Mouse (Mus musculus) embryonic fibroblast, embryonic 13.5 days (primary cell): ENCODE measurements at regions not wholly inside any gene's neighbourhood (a gene's known extent, or its start where the extent isn't known, plus 50 kb on each side); places are given as distances from the start of the nearest gene placed in this dataset.

Experiments
- H3K27ac ChIP-seq: 2 replicates; pipeline ENCODE4 v1.5.1; 2012; ENCODE audit warnings: low read length, control low read depth, inconsistent platforms; ENCODE audit not compliant: insufficient read depth
- H3K4me1 ChIP-seq: 2 replicates; pipeline ENCODE4 v1.6.1; 2011; ENCODE audit warnings: low read length; ENCODE audit not compliant: control insufficient read depth, insufficient read depth
- H3K4me3 ChIP-seq: 2 replicates; pipeline ENCODE4 v1.5.1; 2011; ENCODE audit warnings: mild to moderate bottlenecking, control low read depth, low read length; ENCODE audit not compliant: insufficient read depth
- CTCF ChIP-seq: IDR thresholded peaks from 2 replicates; pipeline ENCODE4 v1.5.1; 2011; ENCODE audit warnings: mild to moderate bottlenecking, control low read depth, low read length, moderate library complexity, borderline replicate concordance; ENCODE audit not compliant: insufficient read depth
- POLR2A ChIP-seq: IDR thresholded peaks from 2 replicates; pipeline ENCODE4 v1.6.1; 2011; ENCODE audit warnings: low read depth, mild to moderate bottlenecking, control low read depth, low read length, moderate library complexity

DNA sequence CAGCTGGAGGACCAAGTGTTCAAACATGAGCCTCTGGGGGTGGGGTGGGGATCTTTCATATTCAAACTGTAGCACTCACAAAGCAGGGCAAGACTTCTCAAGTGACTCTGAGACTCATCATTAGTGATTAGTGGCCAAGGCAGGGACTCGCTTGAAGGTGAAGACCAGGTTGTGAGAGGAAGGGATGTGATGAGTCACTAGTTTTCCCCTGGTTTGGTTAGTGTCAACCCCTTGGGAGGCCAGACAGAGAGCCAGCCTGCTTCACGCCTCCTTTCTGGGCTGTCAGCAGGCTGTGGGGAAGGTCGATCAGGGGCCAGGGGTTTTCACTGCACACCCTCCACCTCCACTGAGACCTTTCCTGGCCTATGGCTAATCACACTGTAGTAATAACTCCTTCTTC lies 65.2 kb downstream of the Slc30a10 start:
- H3K4me3 ChIP-seq = no peak overlapping the region
- peaks cover 3% of the 10 kb centered on the region; the same call in 1 of the 2 replicates for H3K4me1 ChIP-seq
- no peak overlapping the region for H3K27ac ChIP-seq
- no peak for TF ChIP-seq CTCF
- no peak for TF ChIP-seq POLR2A

DNA sequence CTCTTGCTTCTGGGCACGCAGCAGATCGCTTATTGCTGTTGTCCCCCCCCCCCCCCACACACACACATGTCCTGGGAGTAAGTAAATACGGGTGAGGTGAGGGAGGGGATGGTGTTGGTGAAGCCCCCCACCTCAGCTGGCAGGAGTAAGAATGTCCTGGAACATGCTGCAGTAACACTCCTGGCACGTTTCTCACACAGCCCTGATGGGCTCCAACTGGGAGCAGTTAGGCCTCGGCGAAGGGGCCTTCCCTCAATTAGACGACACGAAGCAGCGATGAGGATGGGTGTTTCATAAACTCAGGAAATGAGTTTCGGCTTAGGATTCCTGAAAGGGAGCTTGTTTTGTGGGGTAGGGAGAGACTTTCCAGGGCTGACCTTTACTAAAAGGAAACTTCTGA lies 69.4 kb downstream of the Slc30a10 start:
- Histone ChIP-seq H3K4me1 (peaks cover 3% of the 10 kb centered on the region; the same call in 1 of the 2 replicates), H3K27ac (no peak overlapping the region), H3K4me3 (no peak overlapping the region)
- no peak for TF ChIP-seq CTCF
- TF ChIP-seq POLR2A = no peak

DNA sequence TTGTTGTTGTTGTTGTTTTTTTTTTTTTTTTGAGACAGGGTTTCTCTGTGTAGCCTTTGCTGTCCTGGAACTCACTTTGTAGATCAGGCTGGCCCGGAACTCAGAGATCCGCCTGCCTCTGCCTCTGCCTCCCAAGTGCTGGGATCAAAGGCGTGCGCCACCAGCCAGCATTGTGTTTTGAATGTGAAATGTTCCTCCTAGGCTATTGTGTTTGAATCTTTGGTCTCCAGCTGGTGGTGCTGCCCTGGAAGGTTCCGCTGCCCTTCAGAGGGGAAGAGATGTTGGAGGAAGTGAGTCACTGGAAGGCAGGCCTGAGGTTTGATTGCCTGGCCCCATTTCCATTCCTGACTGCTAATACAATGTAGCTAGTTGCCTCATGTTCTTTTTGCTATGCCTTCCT lies 78.8 kb downstream of the Slc30a10 start:
- Histone ChIP-seq H3K4me1 (no peaks in the 10 kb centered on the region), H3K4me3 (no peak overlapping the region), H3K27ac (no peak overlapping the region)
- TF ChIP-seq CTCF (no peak), POLR2A (no peak)

DNA sequence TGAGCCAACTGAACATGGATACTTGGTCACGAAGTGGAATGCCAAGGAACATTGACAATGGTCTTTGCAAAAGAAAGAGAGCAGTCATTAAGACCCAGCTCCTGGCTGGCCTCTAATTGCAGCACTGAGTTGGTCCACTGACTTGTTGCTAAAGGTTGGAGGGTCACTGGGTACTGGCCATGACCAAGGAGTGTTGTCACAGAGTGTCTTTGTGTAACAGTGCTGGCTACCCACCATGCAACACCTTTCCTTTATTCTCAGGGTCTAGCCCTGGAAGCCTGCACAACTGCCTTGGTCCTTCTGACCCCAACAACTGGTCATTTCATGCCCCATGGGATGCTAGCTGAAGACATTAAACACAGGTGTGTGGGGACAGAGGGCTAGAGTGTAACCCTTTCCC lies 79.5 kb downstream of the Slc30a10 start:
- no peaks in the 10 kb centered on the region for H3K4me1 ChIP-seq
- no peak overlapping the region for H3K4me3 ChIP-seq
- TF ChIP-seq POLR2A (no peak), CTCF (no peak)
- H3K27ac ChIP-seq = no peak overlapping the region

DNA sequence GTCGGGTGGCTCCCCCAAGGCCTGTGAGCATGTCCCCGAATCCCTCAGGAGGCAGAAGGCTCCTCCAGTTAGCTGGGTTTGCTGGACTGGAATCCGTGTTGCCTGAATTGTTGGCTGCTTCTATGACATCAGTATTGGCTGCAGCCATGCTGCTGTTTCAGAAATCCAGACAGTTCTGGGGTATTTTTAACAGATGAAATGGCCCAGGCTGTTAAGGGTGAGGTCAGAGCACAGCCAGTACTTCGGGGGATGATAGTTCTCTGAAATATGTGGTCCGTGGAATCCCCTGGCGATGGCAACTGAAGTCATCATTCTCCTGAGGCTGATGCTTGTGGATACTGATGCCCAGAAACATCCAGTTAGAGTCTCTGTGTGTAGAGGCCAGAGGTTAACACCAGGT lies 80.7 kb downstream of the Slc30a10 start:
- H3K4me1 ChIP-seq = no peaks in the 10 kb centered on the region
- no peak for TF ChIP-seq CTCF
- H3K27ac ChIP-seq = no peak overlapping the region
- no peak overlapping the region for H3K4me3 ChIP-seq

DNA sequence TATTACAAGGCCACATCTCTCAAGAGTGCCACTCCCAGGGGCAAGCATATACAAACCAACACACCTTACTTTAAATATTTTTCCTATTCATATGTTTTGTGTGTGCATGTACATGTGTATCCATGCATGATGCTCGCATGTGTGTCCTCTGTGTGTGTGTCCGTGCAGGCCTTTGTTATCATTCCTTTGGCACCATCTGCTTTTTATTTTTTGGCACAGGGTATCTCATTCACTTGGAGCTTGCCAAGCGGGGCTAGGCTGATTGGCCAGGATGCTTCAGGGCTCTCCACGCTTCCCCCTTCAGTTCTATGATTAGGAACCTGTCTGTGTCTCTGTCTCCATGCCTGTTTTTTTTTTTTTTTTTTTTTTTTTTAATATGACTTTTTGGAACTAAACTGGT lies 82.6 kb downstream of the Slc30a10 start:
- H3K27ac ChIP-seq = no peak overlapping the region
- TF ChIP-seq CTCF (no peak), POLR2A (no peak)

DNA sequence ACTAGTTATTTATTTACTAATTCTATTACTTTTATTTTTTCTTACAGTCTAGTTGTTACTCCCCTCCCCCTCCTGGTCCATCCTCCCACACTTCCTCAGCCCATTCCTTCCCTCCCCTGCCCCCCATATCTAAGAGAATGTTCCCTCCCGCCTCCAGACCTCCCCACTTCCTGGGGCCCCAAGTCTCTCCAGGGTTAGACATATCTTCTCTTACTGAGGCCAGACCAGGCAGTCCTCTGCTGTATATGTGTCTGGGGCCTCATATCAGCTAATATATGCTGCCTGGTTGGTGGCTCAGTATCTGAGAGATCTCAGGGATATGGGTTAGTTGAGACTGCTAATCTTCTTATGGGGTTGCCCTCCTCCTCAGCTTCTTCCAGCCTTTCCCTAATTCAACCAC lies 84.8 kb downstream of the Slc30a10 start:
- Histone ChIP-seq H3K4me3 (no peak overlapping the region), H3K27ac (no peak overlapping the region), H3K4me1 (no peaks in the 10 kb centered on the region)
- TF ChIP-seq POLR2A = no peak
- TF ChIP-seq CTCF = no peak

More for the DNA sequence above, 82.6 kb downstream of the Slc30a10 start:
- Histone ChIP-seq H3K4me3 (no peak overlapping the region), H3K4me1 (no peaks in the 10 kb centered on the region)

DNA sequence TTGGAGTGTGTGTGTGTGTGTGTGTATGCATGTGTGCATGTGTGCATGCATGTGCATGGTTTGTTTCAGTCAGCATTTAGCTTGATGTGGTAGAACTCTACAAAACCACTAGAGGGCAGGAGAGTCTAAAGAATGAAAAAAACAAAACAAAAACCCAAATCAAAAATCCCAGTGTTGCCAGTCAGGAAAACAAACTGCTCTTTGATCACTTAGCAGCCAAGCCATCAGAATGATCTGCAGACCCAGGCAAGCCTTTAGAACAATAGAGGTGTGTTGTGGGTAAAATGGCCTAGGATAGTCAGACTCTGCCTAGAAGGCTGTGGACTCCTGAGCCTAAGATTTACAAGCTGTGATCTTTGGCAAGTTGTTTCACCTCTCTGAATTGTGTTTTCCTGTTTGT lies 91.7 kb downstream of the Slc30a10 start:
- Histone ChIP-seq H3K4me1 (no peaks in the 10 kb centered on the region), H3K27ac (no peak overlapping the region), H3K4me3 (no peak overlapping the region)
- TF ChIP-seq CTCF (no peak), POLR2A (no peak)

DNA sequence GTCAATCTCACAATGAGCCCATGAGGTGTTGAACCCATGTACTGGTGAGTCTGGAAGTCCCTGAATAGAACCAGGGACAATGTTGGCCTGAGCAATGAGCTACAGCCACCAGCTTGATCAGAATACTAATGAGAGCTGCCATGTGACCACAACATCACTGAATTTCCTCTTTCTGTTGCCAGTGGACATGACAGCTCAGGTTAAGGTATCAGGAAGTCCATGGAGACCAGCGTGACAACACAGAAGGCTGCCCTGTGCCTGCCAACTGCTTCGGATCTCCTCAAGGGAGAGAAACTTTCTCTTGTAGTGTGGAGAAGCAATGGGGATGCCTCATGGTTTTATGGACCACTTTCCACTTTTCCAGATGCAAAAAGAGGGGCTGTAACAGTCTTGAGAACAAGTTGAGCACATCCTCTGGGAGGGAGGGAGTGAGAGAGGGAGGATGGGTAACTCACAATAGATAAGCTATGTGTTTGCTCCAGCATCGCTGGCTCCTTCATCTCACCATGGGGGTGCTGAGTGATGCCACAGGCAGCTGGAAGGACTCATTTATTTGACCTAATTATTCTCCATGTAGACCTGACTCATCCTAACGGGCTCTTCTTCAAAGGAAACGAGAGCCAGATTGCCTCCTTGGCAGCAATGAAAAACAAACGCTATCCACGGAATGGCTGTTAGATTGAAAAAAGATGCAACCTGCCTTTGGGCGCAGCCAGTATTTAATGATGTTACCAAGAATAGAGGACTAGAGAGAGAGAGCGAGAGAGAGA lies 118.3 kb downstream of the Slc30a10 start:
- TF ChIP-seq CTCF (no peak), POLR2A (no peak)
- H3K4me3 ChIP-seq = no peak overlapping the region
- no peaks in the 10 kb centered on the region for H3K4me1 ChIP-seq
- no peak overlapping the region for H3K27ac ChIP-seq

DNA sequence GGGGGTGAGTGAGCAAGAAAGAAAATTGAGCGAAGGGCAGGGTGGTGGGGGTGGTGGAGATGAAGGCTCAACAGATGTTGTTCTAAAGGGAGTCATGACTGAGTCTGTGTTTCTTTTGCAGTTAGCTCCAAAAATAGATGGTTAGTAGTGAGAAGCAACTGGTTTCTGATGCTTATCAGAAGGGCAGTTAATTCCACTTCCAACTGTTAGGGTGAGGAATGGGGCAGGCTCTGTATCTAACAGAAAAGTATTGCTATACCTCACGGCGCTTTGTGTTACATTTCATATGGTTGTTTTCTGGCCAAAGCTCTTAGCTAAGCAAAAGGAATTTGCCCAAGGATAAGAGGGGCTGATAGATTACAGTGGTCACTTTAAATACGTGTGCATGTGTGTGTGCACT lies 120.3 kb downstream of the Slc30a10 start:
- Histone ChIP-seq H3K4me1 (no peaks in the 10 kb centered on the region), H3K4me3 (no peak overlapping the region), H3K27ac (no peak overlapping the region)
- TF ChIP-seq POLR2A = no peak

DNA sequence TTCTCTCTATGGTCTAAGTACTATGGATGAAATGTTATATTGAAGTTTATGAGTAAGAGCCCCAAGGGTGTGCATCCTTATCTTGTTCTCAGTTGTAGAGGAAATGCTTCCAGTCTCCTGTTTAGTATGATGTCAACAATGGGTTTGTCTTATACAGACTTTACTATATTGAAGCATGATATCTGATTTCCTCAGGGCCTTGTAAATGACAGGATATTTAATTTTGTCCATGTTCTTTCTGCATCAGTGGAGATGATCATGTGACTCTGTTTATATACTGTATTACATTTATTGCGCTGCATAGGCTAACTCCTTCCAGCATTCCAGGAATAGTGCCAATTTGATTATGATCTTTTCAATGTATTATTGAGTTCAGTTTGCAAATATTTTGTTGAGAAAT lies 125.2 kb downstream of the Slc30a10 start:
- Histone ChIP-seq H3K27ac (no peak overlapping the region), H3K4me3 (no peak overlapping the region), H3K4me1 (no peaks in the 10 kb centered on the region)
- TF ChIP-seq CTCF = no peak
- TF ChIP-seq POLR2A = no peak
